Mouse (Mus musculus) midbrain, embryonic 16.5 days (tissue): ENCODE measurements at regions not wholly inside any gene's neighbourhood (a gene's known extent, or its start where the extent isn't known, plus 50 kb on each side); places are given as distances from the start of the nearest gene placed in this dataset.
"Not testable (repeated sequence)": the region's sequence is repeated elsewhere in the genome, so short reads cannot be mapped to it uniquely, and the experiment has no call there.

Source experiments
- ATAC-seq: fragments of 200-750 bp; cut with Nextera tagmentation; 2 replicates; pipeline ENCODE4 v1.8.0; 2017; ENCODE audit warnings: moderate TSS enrichment
- H3K27ac ChIP-seq: fragments of 300-500 bp; sonication (generic); 2 replicates; pipeline ENCODE4 v1.5.1; 2014; ENCODE audit warnings: mild to moderate bottlenecking, low read length, mixed read lengths
- H3K27me3 ChIP-seq: fragments of 300-500 bp; sonication (generic); 2 replicates; pipeline ENCODE4 v1.6.1; 2014; ENCODE audit warnings: low read depth, low read length, mixed read lengths; ENCODE audit not compliant: control insufficient read depth, insufficient read depth
- H3K36me3 ChIP-seq: fragments of 300-500 bp; sonication (generic); 2 replicates; pipeline ENCODE4 v1.6.1; 2014; ENCODE audit warnings: mild to moderate bottlenecking, low read length, moderate library complexity, mixed read lengths; ENCODE audit not compliant: control insufficient read depth, insufficient read depth
- H3K4me1 ChIP-seq: fragments of 300-500 bp; sonication (generic); 2 replicates; pipeline ENCODE4 v1.6.1; 2014; ENCODE audit warnings: mild to moderate bottlenecking, low read length, mixed read lengths; ENCODE audit not compliant: control insufficient read depth, insufficient read depth
- H3K4me2 ChIP-seq: fragments of 300-500 bp; sonication (generic); 2 replicates; pipeline ENCODE4 v1.6.1; 2014; ENCODE audit warnings: mild to moderate bottlenecking, low read length, mixed read lengths
- H3K4me3 ChIP-seq: fragments of 300-500 bp; sonication (generic); 2 replicates; pipeline ENCODE4 v1.5.1; 2014; ENCODE audit warnings: low read depth, mild to moderate bottlenecking, low read length, moderate library complexity, mixed read lengths
- H3K9ac ChIP-seq: fragments of 300-500 bp; sonication (generic); 2 replicates; pipeline ENCODE4 v1.6.1; 2014; ENCODE audit warnings: low read depth, low read length, mixed read lengths
- H3K9me3 ChIP-seq: fragments of 300-500 bp; sonication (generic); replicated peaks from 2 replicates; pipeline ENCODE4 v1.6.1; 2014; ENCODE audit warnings: mild to moderate bottlenecking, low read length, mixed read lengths; ENCODE audit not compliant: control insufficient read depth, poor library complexity, severe bottlenecking
- WGBS: fragments of 180-500 bp; shearing (Covaris S2); extraction: QIAGEN DNeasy Blood & Tissue Kit; methylation state at CpG from one replicate; pipeline ENCODE4 v1.1.7; 2014; 5-methylcytosine and 5-hydroxymethylcytosine counted together

DNA sequence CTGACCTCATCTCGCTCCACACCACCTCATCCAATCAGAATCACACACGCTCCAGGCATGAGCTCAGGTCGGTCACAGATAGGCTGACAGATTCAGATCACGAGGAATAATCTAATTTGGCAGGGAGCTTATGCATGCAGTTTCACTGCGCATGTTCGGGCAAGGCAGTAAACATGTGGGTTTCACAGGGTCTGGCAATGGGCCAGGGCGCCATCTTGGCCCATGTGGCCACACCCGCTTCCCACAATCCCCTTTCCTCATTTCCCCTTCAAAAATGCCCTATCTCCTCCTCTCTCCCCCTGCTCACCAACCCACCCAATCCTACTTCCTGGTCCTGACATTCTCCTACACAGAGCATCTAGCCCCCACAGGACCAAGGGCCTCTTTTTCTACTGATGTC lies 127.2 kb upstream of the Tdrd3 start:
- not testable (repeated sequence) for H3K36me3 ChIP-seq, H3K4me2 ChIP-seq, ATAC-seq, H3K4me3 ChIP-seq, H3K9me3 ChIP-seq, H3K4me1 ChIP-seq, H3K27ac ChIP-seq, H3K9ac ChIP-seq, H3K27me3 ChIP-seq
- WGBS, result 94% methylated on average over 8 of the region's 8 CpGs

DNA sequence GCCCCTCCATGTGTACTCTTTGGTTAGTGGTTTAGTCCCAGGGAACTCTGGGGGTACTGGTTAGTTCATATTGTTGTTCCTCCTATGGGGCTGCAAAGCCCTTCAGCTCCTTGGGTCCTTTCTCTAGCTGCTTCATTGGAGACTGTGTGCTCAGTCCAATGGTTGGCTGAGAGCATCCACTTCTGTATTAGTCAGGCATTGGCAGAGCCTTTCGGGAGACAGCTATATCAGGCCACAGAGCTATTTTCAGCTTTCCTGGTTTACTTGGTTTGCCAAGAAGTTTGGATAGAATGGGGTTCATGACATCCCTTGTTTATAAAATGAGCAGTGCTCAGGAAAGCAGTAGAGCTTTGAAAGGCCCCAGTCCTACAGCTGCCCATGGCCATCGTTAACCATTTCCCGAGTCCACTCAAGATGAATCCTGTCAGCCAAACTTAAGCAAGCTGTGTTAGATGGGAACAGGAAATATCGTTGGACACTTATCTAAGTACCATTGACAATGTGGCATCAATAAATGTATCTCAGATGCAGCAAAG lies 126.7 kb upstream of the Tdrd3 start:
- Histone ChIP-seq H3K4me3 (no peak overlapping the region), H3K9me3 (no peaks in the 10 kb centered on the region), H3K4me2 (no peak overlapping the region), H3K27ac (no peak overlapping the region), H3K4me1 (no peaks in the 10 kb centered on the region), H3K36me3 (no peaks in the 10 kb centered on the region), H3K9ac (no peak overlapping the region), H3K27me3 (no peaks in the 10 kb centered on the region)
- WGBS, result 90% methylated on average over 4 of the region's 4 CpGs
- no peak for ATAC-seq

DNA sequence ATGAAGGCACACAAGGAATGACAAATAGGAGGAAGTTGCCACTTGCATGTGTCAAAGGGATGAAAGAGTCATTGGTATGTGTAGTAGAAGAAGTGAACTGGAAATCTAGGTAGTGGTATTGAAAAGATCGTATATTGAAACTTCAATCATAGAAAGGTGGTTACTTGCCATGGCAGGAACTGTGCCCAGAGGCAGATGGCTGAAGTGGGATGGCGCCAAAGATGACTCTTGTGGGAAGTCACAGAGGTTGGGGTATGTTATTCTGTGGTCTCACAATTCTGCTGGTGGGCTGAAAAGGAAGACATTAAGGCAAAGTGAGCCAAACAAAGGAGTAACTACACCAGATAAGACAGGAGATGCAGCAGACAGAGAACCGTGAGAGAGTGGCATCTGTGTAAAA lies 121.2 kb upstream of the Tdrd3 start:
- H3K27me3 ChIP-seq, result no peaks in the 10 kb centered on the region
- H3K9ac ChIP-seq, result no peak overlapping the region
- H3K36me3 ChIP-seq, result no peaks in the 10 kb centered on the region

DNA sequence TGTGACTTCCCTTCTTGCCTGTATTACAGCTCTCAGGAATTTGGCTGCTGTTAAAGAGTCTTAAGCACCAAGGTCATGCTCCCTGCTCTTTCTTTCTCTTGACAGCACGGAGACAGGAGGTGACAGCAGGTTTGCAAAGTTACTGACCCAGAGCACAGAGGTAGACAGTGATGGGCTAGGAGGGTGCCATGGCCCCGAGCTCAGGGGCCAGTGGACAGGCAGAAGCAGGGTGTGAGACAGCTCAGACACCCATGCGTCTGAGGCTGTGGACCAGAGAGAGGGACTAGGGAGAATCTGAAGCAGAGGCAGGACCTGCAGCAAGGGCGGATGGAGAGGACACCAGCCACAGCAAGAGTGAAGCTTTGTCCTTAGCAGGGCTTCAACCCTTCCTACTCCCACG lies 119.3 kb upstream of the Tdrd3 start:
- ATAC-seq, result no peak
- Histone ChIP-seq H3K9me3 (no peaks in the 10 kb centered on the region), H3K4me3 (no peak overlapping the region), H3K9ac (no peak overlapping the region), H3K4me1 (no peaks in the 10 kb centered on the region), H3K27me3 (no peaks in the 10 kb centered on the region), H3K27ac (no peak overlapping the region), H3K36me3 (no peaks in the 10 kb centered on the region), H3K4me2 (no peak overlapping the region)
- 40% methylated on average over 5 of the region's 5 CpGs for WGBS

More for the DNA sequence above, 121.2 kb upstream of the Tdrd3 start:
- no peak for ATAC-seq
- 84% methylated on average over 3 of the region's 3 CpGs for WGBS
- Histone ChIP-seq H3K27ac (no peak overlapping the region), H3K4me3 (no peak overlapping the region), H3K9me3 (no peaks in the 10 kb centered on the region), H3K4me2 (no peak overlapping the region), H3K4me1 (no peaks in the 10 kb centered on the region)

DNA sequence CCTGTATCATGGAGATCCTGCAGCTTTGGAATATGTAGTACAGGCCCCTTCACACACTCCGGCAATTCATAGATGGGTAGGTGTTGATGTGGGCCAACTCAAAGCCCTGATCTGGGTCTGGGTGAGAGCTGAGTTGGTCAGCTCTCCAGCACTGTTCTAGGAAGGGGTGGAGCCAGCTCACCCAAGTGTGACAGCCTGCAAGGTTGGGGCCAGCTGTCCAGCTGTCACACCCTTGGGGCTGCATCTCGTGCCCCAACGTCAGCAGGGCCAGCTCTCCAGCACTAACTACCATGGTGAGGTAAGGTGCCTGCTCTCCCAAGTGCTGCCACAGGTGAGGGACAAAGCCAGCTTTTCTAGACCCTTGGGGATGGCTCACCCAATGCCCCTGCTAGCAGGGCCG lies 115.6 kb upstream of the Tdrd3 start:
- ATAC-seq, result no peak
- 75% methylated on average over 4 of the region's 4 CpGs for WGBS

DNA sequence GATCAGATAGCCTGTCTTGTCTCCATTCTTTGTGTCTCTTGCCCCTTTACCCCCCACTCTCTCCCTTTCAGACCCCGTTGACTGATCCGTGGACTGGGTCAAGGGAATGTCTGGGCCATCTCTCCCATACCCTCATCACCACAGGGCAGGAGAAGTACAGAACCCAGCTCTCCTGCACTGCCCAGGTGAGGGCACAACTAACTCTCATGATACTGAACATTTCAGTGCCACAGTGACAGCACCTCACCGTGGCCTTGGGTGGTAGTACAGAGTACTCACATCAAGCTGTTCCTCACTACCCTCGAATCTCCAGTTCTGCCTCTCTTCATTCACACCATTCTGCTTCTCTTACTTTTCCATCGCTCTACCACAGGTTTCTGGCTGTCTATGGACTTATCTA lies 114.9 kb upstream of the Tdrd3 start:
- H3K36me3 ChIP-seq, result no peaks in the 10 kb centered on the region
- H3K4me2 ChIP-seq, result no peak overlapping the region
- no peaks in the 10 kb centered on the region for H3K9me3 ChIP-seq
- no peak overlapping the region for H3K27ac ChIP-seq
- H3K9ac ChIP-seq, result no peak overlapping the region
- no peaks in the 10 kb centered on the region for H3K27me3 ChIP-seq
- H3K4me3 ChIP-seq, result no peak overlapping the region
- H3K4me1 ChIP-seq, result no peaks in the 10 kb centered on the region
- WGBS, result 84% methylated on average over 5 of the region's 5 CpGs
- no peak for ATAC-seq

More for the DNA sequence above, 115.6 kb upstream of the Tdrd3 start:
- H3K4me2 ChIP-seq, result no peak overlapping the region
- H3K9me3 ChIP-seq, result no peaks in the 10 kb centered on the region
- no peak overlapping the region for H3K9ac ChIP-seq
- no peaks in the 10 kb centered on the region for H3K36me3 ChIP-seq
- H3K4me3 ChIP-seq, result no peak overlapping the region
- no peak overlapping the region for H3K27ac ChIP-seq
- H3K4me1 ChIP-seq, result no peaks in the 10 kb centered on the region
- H3K27me3 ChIP-seq, result no peaks in the 10 kb centered on the region

DNA sequence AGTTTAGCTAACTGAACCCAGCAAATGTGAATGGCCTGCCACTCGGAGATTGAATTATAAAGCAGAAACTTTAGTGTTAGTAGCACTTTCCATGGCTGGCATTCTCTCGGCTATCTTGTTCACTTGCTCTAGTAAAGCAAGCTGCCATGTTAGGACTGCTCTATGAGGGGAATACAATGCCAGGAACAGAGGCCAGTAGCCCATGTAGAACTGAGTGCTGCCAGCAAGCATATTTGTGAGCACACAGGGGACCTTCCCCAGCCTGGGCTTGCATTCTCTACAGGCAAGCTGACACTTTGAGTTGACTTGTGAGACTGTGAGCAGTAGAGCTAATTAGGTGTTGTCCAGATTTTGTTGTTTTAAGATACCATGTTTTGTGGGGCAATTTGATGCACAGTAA lies 111.0 kb upstream of the Tdrd3 start:
- Histone ChIP-seq H3K9me3 (no peaks in the 10 kb centered on the region), H3K27ac (no peak overlapping the region), H3K4me1 (no peaks in the 10 kb centered on the region), H3K27me3 (no peaks in the 10 kb centered on the region), H3K4me3 (no peak overlapping the region), H3K4me2 (no peak overlapping the region), H3K36me3 (no peaks in the 10 kb centered on the region), H3K9ac (no peak overlapping the region)
- 95% methylated on average over 2 of the region's 2 CpGs for WGBS
- ATAC-seq, result no peak

DNA sequence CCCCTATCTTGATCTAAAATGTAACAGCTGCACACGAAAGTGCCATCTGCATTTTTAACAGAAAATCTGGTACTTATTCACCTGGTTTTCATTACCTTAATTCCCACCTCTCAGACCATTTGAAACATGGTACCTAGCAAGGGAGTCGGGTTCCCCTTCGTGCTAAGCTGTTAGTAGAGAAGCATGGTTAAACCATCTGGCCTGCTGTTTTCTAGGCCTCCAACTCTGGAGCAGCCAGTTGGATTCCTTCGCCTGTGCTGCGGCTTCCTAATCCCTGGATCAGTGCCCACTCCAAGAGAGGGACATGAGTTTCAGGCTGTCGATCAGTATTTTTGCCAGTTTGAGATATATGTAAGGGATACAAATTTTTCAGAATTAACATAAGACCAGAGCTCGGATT lies 110.4 kb upstream of the Tdrd3 start:
- H3K9ac ChIP-seq, result no peak overlapping the region
- ATAC-seq, result no peak
- H3K4me3 ChIP-seq, result no peak overlapping the region
- 72% methylated on average over 7 of the region's 7 CpGs for WGBS
- H3K27ac ChIP-seq, result no peak overlapping the region
- H3K4me1 ChIP-seq, result no peaks in the 10 kb centered on the region
- H3K4me2 ChIP-seq, result no peak overlapping the region
- H3K36me3 ChIP-seq, result no peaks in the 10 kb centered on the region
- no peaks in the 10 kb centered on the region for H3K9me3 ChIP-seq
- no peaks in the 10 kb centered on the region for H3K27me3 ChIP-seq

DNA sequence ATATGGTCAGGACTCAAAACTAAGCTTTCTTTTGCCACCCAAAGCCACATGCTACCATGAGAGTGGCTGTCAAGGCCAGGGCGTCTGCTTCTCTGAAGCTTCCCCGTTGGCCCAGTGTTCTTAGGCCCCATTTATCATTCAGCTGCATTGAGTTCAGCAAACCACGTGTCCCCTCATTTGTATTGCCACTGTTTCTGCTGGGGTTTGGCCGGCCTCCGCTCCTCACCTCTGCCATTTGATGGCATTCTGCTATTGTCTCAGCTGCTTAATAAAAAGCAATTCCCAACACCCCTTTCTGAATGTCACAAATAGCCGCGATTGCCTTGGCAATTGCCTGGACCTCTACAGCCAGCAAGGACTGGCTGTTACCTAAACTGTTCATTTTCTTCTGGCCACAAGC lies 108.4 kb upstream of the Tdrd3 start:
- H3K27me3 ChIP-seq, result no peaks in the 10 kb centered on the region
- no peak overlapping the region for H3K4me3 ChIP-seq
- no peaks in the 10 kb centered on the region for H3K36me3 ChIP-seq
- no peak overlapping the region for H3K27ac ChIP-seq
- H3K9me3 ChIP-seq, result no peaks in the 10 kb centered on the region
- no peak overlapping the region for H3K9ac ChIP-seq
- H3K4me1 ChIP-seq, result no peaks in the 10 kb centered on the region
- ATAC-seq, result no peak
- no peak overlapping the region for H3K4me2 ChIP-seq
- 55% methylated on average over 7 of the region's 7 CpGs for WGBS

DNA sequence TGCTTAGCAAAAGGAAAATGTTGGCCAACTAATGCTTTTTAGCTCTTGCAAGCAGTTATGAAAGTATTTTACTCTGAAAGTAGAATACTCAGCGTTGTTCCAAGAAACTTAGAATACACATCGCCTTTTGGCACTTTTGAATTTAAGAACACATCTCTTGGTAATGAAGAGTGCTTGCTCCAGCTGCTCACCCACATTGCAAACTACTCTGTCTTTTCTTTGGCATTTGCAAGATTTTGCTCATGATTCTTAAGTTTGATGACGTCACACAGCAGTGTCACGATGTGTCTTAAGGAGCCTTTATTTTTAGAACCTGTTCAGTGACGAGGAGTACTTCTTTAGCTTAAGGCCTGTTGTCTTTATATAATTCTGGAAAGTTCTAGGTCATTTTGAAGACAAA lies 104.1 kb upstream of the Tdrd3 start:
- H3K27ac ChIP-seq, result no peak overlapping the region
- ATAC-seq, result no peak
- WGBS, result 95% methylated on average over 5 of the region's 5 CpGs

More for the DNA sequence above, 104.1 kb upstream of the Tdrd3 start:
- Histone ChIP-seq H3K27me3 (no peaks in the 10 kb centered on the region), H3K9me3 (no peaks in the 10 kb centered on the region), H3K4me3 (no peak overlapping the region), H3K4me1 (peaks cover 4% of the 10 kb centered on the region; the same call in 1 of the 2 replicates), H3K4me2 (no peak overlapping the region), H3K9ac (no peak overlapping the region), H3K36me3 (no peaks in the 10 kb centered on the region)
